Mouse (Mus musculus) heart, adult 2 months (tissue): ENCODE results near the gene Slc2a13.

Experiments used
- CTCF ChIP-seq: fragments of 200-600 bp; IDR thresholded peaks from 2 replicates; pipeline ENCODE4 v1.8.1; 2022; ENCODE audit warnings: antibody characterized with exemption, mild to moderate bottlenecking, moderate library complexity
- EP300 ChIP-seq: fragments of 200-500 bp; IDR thresholded peaks from 2 replicates; pipeline ENCODE4 v1.6.1; 2011; ENCODE audit warnings: low read depth, low read length, control low read depth; ENCODE audit not compliant: insufficient read depth

DNA sequence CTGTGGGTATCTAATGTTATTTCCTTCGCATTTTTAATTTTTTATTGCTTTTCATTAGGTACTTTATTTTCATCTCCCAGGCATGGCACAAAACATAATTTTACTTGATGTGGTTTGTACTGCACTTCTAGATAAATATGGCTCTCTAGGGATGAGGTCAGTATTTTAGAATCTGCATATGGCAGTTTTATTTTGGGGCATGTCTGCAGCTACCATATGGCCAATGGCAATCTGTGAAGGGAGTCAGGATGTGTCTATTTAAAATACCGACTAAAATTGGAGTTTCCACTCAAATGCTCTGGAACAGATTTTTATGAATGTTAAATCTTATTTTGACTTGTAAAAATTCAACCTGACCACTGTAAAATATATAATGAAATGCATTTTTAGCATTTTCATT is 133.2 kb downstream of the Slc2a13 start:
- TF ChIP-seq CTCF, result no peak
- no peak for TF ChIP-seq EP300
